Mouse (Mus musculus) heart, adult 2 months (tissue): Measurements from ENCODE around the gene Trrap. TPM values are rescaled to one million over a fixed set of nuclear protein-coding genes. Genes with fewer than 3 reads are reported as not detected.

Source experiments
- DNase-seq, 2 experiments: peaks; one replicate each; pipeline ENCODE4 v3.0.0; 2021
- H3K27ac ChIP-seq: fragments of 200-600 bp; 2 replicates; pipeline ENCODE4 v1.8.1; 2022
- H3K27me3 ChIP-seq: fragments of 200-500 bp; 2 replicates; pipeline ENCODE4 v1.6.1; 2012; ENCODE audit warnings: mild to moderate bottlenecking, low read length, inconsistent platforms, mixed read lengths; ENCODE audit not compliant: control insufficient read depth, insufficient read depth
- H3K36me3 ChIP-seq: fragments of 200-500 bp; 2 replicates; pipeline ENCODE4 v1.6.1; 2012; ENCODE audit warnings: low read length, inconsistent platforms; ENCODE audit not compliant: control insufficient read depth, insufficient read depth
- H3K4me1 ChIP-seq: fragments of 200-500 bp; 2 replicates; pipeline ENCODE4 v1.6.1; 2011; ENCODE audit warnings: low read length; ENCODE audit not compliant: control insufficient read depth, insufficient read depth
- H3K4me3 ChIP-seq: fragments of 200-600 bp; 2 replicates; pipeline ENCODE4 v1.8.1; 2022
- H3K79me2 ChIP-seq: fragments of 200-500 bp; replicated peaks from 2 replicates; pipeline ENCODE4 v1.6.1; 2012; ENCODE audit warnings: mild to moderate bottlenecking, inconsistent platforms, low read length, moderate library complexity, mixed read lengths; ENCODE audit not compliant: control insufficient read depth, insufficient read depth
- H3K9ac ChIP-seq: fragments of 200-500 bp; 2 replicates; pipeline ENCODE4 v1.6.1; 2012; ENCODE audit warnings: low read depth, mild to moderate bottlenecking, control low read depth, inconsistent platforms, low read length, mixed read lengths
- CTCF ChIP-seq: fragments of 200-600 bp; IDR thresholded peaks from 2 replicates; pipeline ENCODE4 v1.8.1; 2022; ENCODE audit warnings: antibody characterized with exemption, mild to moderate bottlenecking, moderate library complexity
- EP300 ChIP-seq: fragments of 200-500 bp; IDR thresholded peaks from 2 replicates; pipeline ENCODE4 v1.6.1; 2011; ENCODE audit warnings: low read depth, low read length, control low read depth; ENCODE audit not compliant: insufficient read depth
- POLR2A ChIP-seq: fragments of 200-500 bp; IDR thresholded peaks from 2 replicates; pipeline ENCODE4 v1.6.1; 2011; ENCODE audit warnings: mild to moderate bottlenecking, low read depth, low read length, control low read depth; ENCODE audit not compliant: insufficient read depth
- WGBS: fragments of 180-500 bp; shearing (Covaris S2); methylation state at CpG from one replicate; pipeline ENCODE4 v1.1.7; 2018; 5-methylcytosine and 5-hydroxymethylcytosine counted together
- intact Hi-C: fragments of 180-260 bp; cut with DNase I; formaldehyde crosslinking; loops from one replicate; pipeline ENCODE4 v1.15.1; 2025
- polyA plus RNA-seq: library from polyadenylated mRNA; depleted of rRNA; stranded (reverse); fragments of >200 nt; gene quantifications from 2 replicates; pipeline ENCODE4 v1.2.3, GENCODE M21; 2012
- total RNA-seq, 2 experiments: library from RNA; stranded (reverse); gene quantifications; 2 replicates each; pipeline ENCODE4 v1.2.3; 2021

Trrap gene
- total and polyA plus RNA-seq, 3 experiments: 35.3 to 52.4 (median 38.3) TPM

GRCm38 (mm10) chr5:144793374-144793773 is 25.8 kb downstream of the Trrap start:
- H3K27me3 ChIP-seq: no peaks in the 10 kb centered on the region
- H3K36me3 ChIP-seq: no peaks in the 10 kb centered on the region
- intact Hi-C loops: no loop called here
- 86% methylated on average over 5 of the region's 5 CpGs for WGBS
- H3K4me3 ChIP-seq: no peak overlapping the region
- no peak for TF ChIP-seq EP300
- no peak for TF ChIP-seq POLR2A
- TF ChIP-seq CTCF: no peak
- no peak overlapping the region for H3K9ac ChIP-seq
- no peaks in the 10 kb centered on the region for H3K79me2 ChIP-seq
- H3K27ac ChIP-seq: no peak overlapping the region
- no peaks in the 10 kb centered on the region for H3K4me1 ChIP-seq
- DNase-seq: no peak

GRCm38 (mm10) chr5:144794687-144795086 is 27.2 kb downstream of the Trrap start:
- no peak overlapping the region for H3K9ac ChIP-seq
- intact Hi-C loops: loop anchor here (1.0 to 5.0 kb wide), 3 partner anchors 83 to 274 kb away; no protein-coding TSS in a partner anchor
- peak; percentile 14 to 33 for DNase-seq
- no peak overlapping the region for H3K4me3 ChIP-seq
- no peaks in the 10 kb centered on the region for H3K4me1 ChIP-seq
- no peaks in the 10 kb centered on the region for H3K27me3 ChIP-seq
- no peaks in the 10 kb centered on the region for H3K36me3 ChIP-seq
- TF ChIP-seq CTCF (peak; percentile 76), EP300 (no peak)
- no peaks in the 10 kb centered on the region for H3K79me2 ChIP-seq
- 70% methylated on average over 6 of the region's 6 CpGs for WGBS
- H3K27ac ChIP-seq: no peak overlapping the region

DNA sequence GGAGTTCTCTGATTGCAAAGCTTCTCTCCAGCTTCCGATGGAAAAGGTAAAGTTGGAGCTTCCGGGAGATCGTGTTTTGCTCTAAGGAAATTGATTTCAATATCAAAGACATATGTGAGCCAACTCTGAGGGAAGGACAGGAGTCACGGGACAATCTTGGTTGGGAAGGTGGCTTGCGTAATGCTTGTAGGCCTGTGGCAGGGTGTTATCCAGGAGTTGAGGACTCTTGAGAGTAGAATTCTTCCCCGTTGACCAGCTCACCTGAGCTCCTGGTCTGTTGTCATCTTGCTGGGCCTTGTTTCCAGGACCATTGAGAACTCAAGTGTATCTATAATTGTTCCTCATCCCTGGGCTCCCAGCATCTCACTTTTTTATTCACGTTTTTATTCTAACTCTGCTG is 29.6 kb downstream of the Trrap start:
- Histone ChIP-seq H3K4me1 (no peaks in the 10 kb centered on the region), H3K79me2 (no peaks in the 10 kb centered on the region), H3K27me3 (no peaks in the 10 kb centered on the region), H3K36me3 (no peaks in the 10 kb centered on the region), H3K9ac (no peak overlapping the region), H3K4me3 (no peak overlapping the region), H3K27ac (no peak overlapping the region)
- intact Hi-C loops: loop anchor here (5.0 kb wide), 1 partner anchor 80 kb away; no protein-coding TSS in a partner anchor
- TF ChIP-seq EP300 (no peak), CTCF (no peak), POLR2A (no peak)
- DNase-seq: no peak
- WGBS: 94% methylated on average over 7 of the region's 7 CpGs

DNA sequence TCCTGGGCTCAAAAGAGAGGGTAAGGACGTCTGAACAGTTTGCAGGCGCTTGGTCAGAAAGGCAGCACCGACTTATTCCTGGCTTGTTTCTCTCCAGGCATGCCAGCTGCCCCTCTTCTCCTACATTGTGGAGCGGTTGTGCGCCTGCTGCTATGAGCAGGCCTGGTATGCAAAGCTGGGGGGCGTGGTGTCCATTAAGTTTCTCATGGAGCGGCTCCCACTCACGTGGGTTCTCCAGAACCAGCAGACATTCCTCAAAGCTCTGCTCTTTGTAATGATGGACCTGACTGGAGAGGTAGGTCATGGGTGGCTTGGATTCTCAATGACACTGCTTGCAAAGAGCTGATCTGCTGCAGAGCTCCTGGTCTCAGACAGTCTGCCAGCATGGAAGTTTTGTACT is 35.5 kb downstream of the Trrap start:
- H3K4me1 ChIP-seq: peaks cover 1% of the 10 kb centered on the region; the same call in 1 of the 2 replicates
- H3K36me3 ChIP-seq: no peaks in the 10 kb centered on the region
- intact Hi-C loops: no loop called here
- WGBS: 93% methylated on average over 8 of the region's 8 CpGs
- no peaks in the 10 kb centered on the region for H3K27me3 ChIP-seq
- H3K27ac ChIP-seq: no peak overlapping the region
- H3K9ac ChIP-seq: no peak overlapping the region
- H3K79me2 ChIP-seq: no peaks in the 10 kb centered on the region
- no peak for DNase-seq
- no peak overlapping the region for H3K4me3 ChIP-seq
- TF ChIP-seq EP300 (no peak), POLR2A (no peak), CTCF (no peak)

DNA sequence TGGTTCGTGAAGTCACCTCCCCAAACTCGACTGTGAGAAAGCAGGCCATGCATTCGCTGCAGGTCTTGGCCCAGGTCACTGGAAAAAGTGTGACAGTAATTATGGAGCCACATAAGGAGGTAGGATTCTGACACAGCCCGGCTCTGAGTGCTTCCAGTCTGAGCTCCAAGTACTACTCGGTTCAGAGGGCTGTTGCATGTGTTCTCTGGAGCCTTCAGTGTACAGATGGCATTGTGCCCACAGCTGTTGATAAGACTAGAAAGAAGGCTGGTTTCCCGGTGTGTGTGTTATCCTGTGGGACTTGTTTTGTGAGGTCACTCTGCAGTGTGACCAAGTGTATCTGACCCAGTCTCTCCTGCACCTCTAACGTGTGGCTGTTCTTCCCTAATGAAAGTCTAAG is 36.6 kb downstream of the Trrap start:
- intact Hi-C loops: no loop called here
- Histone ChIP-seq H3K27me3 (no peaks in the 10 kb centered on the region), H3K27ac (no peak overlapping the region), H3K9ac (no peak overlapping the region), H3K36me3 (no peaks in the 10 kb centered on the region), H3K4me1 (peaks cover 1% of the 10 kb centered on the region; the same call in 1 of the 2 replicates), H3K79me2 (no peaks in the 10 kb centered on the region), H3K4me3 (no peak overlapping the region)
- TF ChIP-seq CTCF (no peak), POLR2A (no peak), EP300 (no peak)
- 36% methylated on average over 7 of the region's 7 CpGs for WGBS
- peak in 1 of 2 experiments; percentile 33 for DNase-seq

GRCm38 (mm10) chr5:144806931-144807330 is 39.4 kb downstream of the Trrap start:
- 75% methylated on average over 10 of the region's 10 CpGs for WGBS
- no peak overlapping the region for H3K27ac ChIP-seq
- intact Hi-C loops: no loop called here

More at GRCm38 (mm10) chr5:144806931-144807330, 39.4 kb downstream of the Trrap start:
- Histone ChIP-seq H3K36me3 (no peaks in the 10 kb centered on the region), H3K9ac (no peak overlapping the region), H3K4me3 (no peak overlapping the region), H3K79me2 (no peaks in the 10 kb centered on the region), H3K27me3 (no peaks in the 10 kb centered on the region), H3K4me1 (peaks cover 1% of the 10 kb centered on the region; the same call in 1 of the 2 replicates)
- no peak for TF ChIP-seq EP300
- no peak for TF ChIP-seq CTCF
- no peak for TF ChIP-seq POLR2A
- DNase-seq: no peak
